Mouse (Mus musculus) left cerebral cortex, postnatal 10 days (tissue): ENCODE results near the gene Trmt10b. TPM values are rescaled to one million over a fixed set of nuclear protein-coding genes. Genes with fewer than 3 reads are reported as not detected.

Experiments
- DNase-seq, 2 experiments: peaks; one replicate each; pipeline ENCODE4 v3.0.0; 2021 to 2022; ENCODE audit warnings: low spot score in 2 of 2, mixed read lengths in 1 of 2; ENCODE audit errors: extremely low spot score in 1 of 2
- intact Hi-C: fragments of 180-260 bp; cut with DNase I; formaldehyde crosslinking; loops from one replicate; pipeline ENCODE4 v1.15.1; 2025
- total RNA-seq, 2 experiments: library from RNA; stranded (reverse); gene quantifications; 2 replicates each; pipeline ENCODE4 v1.2.3; 2021

Trmt10b gene
- total RNA-seq, 2 experiments from 2014 or later = 12.7 TPM

DNA sequence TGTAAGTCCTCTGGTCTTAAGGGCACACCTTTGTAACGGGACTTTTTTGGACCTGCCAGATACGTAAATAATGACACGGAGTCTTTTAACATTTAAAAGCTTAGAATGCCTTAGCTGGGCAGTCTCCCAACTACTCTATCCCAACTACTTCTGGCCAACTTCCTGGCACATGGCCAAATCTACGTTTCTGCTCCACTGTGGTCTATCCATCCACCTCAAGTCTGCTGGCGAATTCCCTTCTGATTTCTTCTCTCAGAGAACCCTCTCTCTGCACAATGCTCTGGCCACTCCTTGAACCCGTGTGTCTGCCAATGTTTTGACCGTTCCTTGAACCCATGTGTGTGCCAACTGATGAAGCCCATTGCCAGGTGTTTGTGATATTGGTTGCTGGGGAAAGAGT lies 34.2 kb downstream of the Trmt10b start:
- intact Hi-C loops = no loop called here
- no peak for DNase-seq

DNA sequence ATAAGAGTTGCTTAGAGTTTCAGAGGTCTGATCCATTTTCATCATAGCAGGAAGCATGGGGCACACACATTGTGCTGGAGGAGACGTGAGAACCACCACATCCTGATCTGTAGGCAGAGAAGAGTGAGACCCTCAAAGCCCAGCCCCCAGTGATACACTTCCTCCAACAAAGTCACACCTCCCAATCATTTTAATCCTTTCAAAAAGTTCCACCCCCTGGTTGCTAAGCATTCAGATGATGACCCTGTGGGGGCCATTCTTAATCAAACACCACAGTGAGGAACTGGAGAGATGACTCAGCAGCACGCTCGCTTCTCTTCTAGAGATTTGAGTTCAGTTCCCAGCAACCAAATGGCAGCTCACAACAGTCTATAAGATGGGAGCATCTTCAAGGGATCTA lies 35.5 kb downstream of the Trmt10b start:
- no peak for DNase-seq
- intact Hi-C loops = no loop called here

DNA sequence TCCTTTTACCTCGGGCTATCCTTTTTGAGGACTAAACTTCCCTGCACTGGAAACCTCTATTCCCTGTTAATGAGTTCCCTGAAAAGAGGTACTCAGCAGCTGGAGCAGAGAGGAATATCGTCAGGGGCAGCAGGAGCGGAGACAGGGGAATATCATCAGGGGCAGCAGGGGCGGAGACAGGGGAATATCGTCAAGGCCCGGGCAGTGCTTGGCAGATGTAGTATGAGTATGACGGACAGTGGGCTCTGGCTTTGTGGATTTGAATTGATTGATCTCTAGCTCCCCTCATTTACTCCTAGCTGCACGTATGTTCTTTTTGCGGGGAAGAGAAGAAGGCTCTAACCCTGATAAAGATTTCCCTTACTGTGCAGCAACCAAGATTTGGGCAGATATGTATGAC lies 44.3 kb downstream of the Trmt10b start:
- no peak for DNase-seq
- intact Hi-C loops = no loop called here

DNA sequence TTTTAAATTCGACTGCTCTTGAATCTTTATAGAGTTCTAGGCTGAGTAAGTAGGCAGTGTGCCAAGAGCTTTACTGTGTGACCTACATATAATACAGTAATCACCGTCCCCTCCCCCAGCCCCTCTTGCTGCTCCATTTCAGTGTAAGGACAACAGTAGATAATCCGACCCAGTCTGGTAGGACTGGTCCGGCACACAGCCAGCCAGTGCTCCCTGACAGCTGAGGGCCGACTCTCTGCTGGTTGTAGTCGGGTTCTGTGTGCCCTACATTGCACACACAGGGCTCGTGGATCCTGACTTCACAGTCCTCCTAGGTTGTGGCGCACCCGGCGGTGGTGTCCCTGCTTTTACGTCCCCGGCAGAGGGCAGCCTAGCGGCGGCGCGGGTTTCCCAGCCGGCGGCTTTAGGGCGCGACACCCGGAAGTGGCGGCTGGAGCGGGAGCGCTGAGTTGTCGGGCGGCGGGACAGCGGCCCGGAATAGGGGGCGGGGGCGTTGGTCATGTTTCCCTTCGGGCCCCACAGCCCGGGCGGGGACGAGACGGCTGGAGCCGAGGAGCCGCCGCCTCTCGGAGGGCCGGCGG lies 44.8 kb downstream of the Trmt10b start, which contains the start of gene Dcaf10:
Gene Dcaf10 (plus strand): TSS at position 433 of the 581 bp plus-strand sequence.
- peak; percentile 89 to 96 for DNase-seq
- intact Hi-C loops = no loop called here

DNA sequence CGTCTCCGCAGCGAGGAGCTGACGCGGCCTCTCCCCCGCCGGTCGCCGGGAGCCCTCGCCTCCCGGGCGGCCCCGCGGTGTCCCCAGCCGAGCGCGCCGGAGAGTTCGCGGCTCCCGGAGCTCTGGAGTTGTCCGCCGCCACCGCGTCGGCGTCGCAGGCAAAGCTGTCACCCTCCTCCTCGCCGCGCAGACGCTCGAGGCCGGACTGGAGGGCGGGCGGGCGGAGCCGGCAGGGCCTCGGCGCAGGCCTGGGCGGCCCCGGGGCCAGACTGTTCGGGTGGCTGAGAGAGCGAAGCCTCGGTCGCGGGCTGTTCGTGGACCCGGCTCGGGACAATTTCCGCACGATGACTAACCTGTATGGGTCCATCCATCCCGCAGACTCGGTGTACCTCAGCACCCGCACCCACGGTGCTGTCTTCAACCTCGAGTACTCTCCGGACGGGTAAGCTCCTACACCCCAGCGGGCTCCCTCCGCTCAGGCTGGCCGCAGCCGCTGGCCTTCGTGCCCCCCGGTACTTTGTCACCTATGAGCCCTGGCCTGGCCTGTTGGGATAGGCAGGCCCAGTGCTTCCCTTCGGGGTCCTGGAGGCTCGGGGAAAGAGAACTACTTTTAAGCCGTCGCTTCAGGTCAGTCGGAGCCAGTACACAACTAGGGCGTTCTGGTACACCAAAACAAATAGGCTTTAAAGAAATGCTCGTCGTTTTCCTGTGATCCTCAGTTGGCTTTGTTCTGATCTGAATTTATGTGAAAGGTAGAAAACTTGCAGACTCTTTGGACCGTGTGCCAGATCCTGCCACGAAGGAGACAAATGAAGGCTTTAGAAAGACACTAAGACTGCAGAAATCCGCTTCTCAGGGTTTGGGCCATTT lies 45.6 kb downstream of the Trmt10b start, which contains the start of gene Exosc3:
Gene Exosc3 (minus strand): TSS at position 447 of the 870 bp plus-strand sequence.
- peak in 1 of 2 experiments; percentile 70 for DNase-seq
- intact Hi-C loops = no loop called here

DNA sequence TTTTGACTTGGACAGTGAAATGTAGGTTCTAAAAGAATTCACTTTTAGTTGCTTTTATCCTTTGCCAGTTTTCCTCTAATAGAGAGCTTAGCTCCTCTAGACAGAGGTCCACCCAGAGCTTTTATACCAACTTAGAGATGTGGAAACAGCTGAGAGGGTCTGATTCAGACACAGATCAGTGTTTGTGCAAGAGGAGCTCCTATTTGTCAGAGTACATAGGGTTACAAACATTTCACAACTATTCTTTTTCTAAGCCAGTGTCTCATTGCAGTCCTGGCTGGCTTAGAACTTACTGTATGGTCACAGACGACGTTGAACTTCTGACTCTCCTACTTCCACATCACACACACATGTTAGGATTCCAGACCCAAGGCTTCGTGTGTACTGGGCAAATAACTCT lies 59.7 kb downstream of the Trmt10b start:
- DNase-seq = no peak
- intact Hi-C loops = no loop called here

Other genes with a start within 250 kb of the Trmt10b start
- gene Fbxo10, start 212.5 kb upstream of the Trmt10b start, total RNA-seq = 10 to 100 TPM; 30.3 to 31.3 TPM
- 10 to 100 TPM; 67.9 to 69.3 TPM for gene Tomm5, start 189.0 kb upstream of the Trmt10b start, total RNA-seq
- gene Frmpd1, start 112.3 kb upstream of the Trmt10b start, total RNA-seq = 10 to 100 TPM; 13.5 to 18.5 TPM
- gene Dcaf10, start 45.0 kb downstream of the Trmt10b start, total RNA-seq = 10 to 100 TPM; 21.0 to 21.5 TPM
- gene Exosc3, start 45.6 kb downstream of the Trmt10b start, total RNA-seq = 10 to 100 TPM in 1 of 2 experiments, 1 to 10 TPM in 1; 9.5 to 11.2 TPM
- 100 to 1,000 TPM; 100 to 105 TPM for gene Slc25a51, start 111.6 kb downstream of the Trmt10b start, total RNA-seq
- 10 to 100 TPM; 13.1 to 18.7 TPM for gene Shb, start 235.3 kb downstream of the Trmt10b start, total RNA-seq